Mouse (Mus musculus) right cerebral cortex, postnatal 14 days (tissue): Measurements from ENCODE around the gene Ctnna3.
"Not testable (repeated sequence)": the region's sequence is repeated elsewhere in the genome, so short reads cannot be mapped to it uniquely, and the experiment has no call there.

ENCODE experiments used
- DNase-seq: peaks from one replicate; pipeline ENCODE4 v3.0.0; 2022

Gene Ctnna3

DNA sequence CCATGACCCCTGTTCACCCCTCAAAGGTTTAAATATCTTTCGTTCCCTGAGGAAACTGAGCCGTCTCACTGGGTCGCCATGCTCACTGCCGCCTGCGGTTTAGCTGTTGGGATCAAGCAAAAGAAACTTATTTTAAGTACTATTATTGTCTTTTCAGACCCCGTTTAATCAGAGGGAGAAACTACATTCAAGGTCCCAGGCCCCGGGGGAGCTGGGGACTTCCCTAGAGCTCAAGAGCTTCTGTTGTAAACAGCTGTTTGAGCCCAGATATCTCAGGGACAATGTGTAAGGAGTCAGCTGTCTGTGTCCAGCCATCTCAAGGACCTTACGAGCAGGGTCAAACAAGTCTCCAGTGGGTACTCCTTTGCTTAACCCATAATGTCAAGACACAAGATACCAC is 2.8 kb upstream of the Ctnna3 start:
- DNase-seq: no peak

DNA sequence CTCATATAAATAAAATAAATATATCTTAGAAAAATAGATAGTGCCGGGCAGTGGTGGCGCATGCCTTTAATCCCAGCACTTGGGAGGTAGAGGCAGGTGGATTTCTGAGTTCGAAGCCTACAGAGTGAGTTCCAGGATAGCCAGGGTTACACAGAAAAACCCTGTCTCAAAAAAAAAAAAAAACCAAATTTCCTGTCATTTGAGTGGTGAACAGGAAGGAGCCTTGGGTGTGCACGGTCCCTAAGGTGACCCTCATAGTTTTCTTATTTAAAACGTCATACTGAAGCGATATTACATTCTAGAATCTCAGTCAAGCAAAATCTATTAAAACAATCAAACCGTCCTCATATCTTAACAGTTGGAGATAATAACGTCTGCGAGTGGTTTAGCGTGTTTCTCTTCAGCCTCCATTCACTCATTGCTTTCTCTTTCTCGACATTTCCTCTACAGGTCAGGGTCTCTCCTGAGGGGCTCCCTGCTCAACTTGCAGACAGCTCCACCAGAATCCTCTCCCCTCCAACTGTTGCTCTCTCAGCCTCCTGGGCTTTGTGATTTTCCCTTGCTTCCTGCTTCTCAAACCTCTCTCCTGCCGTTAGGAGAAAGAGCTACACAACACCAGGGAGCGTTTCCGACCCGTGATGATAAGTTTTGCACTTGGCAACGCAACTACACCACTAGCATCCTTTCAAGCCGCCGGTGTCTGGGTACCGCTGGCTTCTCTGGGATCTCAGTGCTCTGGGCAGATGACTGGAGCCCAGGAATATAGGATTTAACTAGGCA is 1.5 kb upstream of the Ctnna3 start:
- peak; percentile 28 for DNase-seq

DNA sequence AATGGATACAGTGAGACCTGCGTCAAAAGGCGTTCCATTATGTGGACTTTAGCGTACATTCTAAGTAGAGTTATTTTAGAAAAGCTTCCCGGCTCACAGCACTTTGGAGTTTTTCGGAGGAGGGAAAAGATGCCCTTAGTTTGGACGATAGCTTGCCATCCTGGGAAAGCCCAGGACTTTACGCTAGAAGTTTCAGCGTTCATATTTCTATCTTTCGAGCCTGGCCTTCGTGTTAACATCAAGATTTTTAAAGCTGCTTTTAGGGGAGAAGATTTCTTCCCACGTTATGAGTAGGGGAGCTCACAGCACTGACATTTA is 916 bp upstream of the Ctnna3 start:
- DNase-seq: no peak

DNA sequence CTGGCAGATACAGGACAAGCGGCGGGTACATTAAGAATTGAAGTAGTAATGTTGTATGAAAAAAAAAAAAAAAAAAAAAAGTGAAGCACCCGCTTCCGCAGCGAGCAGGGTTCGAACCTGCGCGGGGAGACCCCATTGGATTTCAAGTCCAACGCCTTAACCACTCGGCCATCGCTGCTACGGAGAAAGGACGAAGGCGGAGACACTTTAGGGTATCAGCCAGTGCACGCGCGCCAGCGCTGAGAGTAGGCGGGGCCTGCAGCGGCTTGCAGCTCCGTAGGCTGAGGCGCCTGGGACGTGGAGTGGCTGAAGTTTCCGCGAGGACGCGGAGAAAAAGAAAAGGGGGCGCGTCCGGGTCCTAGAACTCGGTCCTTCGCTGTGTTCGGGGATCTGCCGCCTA is 518 bp upstream of the Ctnna3 start:
- DNase-seq: peak; percentile 95

DNA sequence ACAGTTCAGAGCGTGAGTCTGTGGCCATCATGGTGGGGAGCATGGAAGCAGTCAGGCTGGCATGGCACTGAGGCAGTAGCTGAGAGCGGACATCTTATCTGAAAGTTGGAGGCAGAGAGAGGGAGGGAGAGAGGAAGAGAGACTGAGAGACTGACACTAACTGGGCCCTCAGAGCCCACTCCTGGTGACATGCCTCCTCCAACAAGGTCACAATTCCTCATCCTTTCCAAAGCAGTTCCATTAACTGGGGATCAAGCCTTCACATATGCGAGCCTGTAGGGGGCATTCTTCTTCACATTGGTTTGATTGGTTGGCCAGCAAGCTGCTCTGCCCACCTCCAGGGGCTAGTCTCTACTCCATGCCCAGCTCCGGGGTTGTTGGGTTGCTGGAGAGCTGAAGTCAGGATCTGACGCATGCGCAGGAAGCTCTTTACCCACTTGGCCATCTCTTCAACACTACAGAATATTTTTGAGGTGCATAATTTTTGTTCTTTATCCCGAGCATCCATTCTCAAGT is 1.4 kb downstream of the Ctnna3 start:
- no peak for DNase-seq

DNA sequence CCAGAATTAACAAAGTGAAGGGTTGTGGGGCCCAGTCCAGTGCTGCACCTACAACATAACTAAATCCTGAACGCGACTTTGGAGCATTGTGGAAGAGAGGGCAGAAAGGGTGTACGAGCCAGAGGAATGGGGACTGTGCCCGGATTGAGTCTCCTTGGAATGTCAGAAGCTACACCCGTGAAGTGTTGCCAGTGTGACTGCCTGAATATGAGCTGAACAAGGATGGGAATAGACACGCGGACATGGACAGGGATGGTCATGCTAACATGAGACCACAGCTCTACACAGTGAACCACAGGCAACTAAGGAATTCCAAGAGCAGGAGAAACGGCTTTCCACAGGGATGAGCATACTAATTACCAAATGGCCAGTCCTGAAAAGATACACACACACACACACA is 2.2 kb downstream of the Ctnna3 start:
- no peak for DNase-seq

DNA sequence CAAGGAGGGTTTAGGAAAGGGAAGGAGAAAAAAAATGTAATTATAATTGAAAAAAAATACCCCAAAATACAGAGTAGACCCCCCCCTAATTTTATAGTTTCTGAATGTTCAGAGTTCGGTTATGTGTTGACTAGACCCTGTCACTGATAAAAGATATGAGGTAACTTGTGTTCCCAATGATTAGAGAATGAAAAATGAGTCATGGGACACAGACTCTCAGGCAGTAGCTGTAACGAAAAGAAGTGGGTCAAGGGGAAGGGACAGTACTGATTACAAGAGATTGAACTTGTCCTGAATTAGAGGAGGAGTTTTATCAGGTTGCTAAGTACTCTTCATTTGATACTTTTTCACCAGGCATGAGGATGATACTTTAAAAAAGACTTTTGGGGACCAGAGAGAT is 3.0 kb downstream of the Ctnna3 start:
- no peak for DNase-seq

DNA sequence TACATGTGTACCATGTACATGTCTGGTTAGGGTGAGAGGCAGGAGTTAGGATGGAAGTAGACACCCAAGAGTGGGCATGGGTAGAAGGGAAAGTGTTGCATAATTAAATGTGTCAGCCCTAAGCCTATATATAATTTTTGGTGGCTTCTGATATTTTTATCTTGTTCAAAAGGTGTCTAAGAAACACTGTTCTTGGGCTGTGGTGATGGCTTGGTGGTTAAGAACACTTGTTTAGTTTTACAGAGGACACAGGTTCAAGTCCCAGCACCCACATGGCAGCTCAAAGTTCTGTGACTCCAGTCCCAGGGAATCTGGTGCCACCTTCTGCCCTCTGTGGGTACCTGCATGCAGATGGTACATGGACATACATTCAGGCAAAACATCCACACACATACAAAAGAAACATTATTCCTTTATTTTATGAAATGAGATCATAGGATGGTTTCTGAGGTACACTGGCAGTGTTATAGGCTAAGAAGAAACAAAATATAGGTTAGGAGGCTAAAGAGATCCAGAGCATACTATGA is 8.9 kb downstream of the Ctnna3 start:
- DNase-seq: no peak

DNA sequence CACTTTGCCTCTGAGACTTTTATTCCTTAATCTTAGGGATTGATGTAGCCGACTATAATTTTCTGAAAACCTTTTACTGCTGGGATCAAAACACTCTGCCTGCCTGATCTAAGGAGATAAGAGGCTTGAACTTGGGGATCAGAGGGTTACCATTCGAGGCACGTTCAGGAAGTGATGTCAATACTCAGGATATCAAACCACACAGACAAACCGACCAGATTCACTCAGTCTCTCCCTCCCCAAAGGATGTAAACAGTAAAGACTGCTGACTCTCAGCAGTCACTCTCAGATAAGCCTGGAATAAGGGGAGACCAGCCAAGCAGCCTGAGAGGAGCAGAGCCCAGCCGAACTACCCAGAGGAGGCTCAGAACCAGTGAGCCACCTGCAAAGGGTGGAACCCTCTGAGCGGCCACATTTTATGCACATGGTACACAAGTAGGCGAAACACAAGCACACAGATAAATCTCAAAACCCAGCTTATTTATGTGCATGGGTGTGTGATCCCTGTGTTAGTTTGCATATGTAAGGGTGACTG is 9.9 kb downstream of the Ctnna3 start:
- DNase-seq: no peak

DNA sequence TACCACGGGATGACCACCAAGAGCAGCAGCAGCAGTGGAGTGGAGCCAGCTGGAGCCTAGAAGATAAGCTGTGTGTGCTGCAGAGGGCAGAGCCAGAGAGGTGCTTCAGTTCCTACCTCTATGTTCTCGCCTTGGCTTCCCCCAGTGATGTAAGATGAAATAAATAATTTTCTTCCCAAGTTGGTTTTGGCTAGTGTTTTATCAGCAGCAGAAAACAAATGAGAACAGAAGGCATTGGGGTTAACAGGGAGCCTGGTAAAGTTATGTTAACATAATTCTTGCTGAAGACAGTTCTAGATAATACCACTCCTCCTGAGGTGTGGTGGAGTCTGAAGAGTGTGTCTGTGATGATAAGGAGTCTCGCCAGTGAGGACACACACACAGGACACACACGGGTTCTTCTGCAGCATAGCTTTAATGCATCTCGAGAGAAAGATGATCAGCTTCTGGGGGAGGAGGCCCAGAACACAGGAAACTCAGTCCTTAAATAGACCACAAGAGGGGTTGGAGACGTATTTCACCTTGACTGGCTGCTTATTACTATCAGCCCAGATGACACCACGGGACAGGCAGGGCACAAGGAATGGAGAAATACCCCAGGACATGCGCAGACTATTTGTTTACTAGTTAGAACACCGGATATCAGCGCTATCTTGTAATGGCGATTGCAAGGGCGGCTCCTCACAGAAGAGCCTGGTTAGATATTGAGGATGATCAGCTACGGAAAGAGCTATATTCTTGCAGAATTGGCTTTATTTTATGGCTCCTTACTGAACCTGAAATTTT is 14.9 kb downstream of the Ctnna3 start:
- DNase-seq: not testable (repeated sequence)

DNA sequence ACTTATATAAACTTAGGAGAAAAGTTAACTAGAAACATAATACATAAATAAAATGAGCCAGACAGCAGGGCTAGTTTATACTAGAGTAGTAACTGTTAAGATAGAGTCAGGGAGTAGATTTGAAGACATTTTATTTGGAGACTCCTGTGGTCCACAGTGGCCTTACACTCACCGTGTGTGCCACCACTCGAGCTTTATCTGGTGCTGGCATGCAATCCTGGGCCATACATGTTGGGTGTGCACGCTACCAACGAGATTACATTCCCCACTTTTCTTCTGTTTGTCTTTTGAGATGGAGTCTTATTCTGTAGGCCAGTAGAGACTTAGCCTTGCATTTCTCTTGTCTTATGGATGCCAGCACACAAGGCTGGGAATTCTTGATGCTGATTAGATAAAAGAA is 24.0 kb downstream of the Ctnna3 start:
- DNase-seq: no peak

DNA sequence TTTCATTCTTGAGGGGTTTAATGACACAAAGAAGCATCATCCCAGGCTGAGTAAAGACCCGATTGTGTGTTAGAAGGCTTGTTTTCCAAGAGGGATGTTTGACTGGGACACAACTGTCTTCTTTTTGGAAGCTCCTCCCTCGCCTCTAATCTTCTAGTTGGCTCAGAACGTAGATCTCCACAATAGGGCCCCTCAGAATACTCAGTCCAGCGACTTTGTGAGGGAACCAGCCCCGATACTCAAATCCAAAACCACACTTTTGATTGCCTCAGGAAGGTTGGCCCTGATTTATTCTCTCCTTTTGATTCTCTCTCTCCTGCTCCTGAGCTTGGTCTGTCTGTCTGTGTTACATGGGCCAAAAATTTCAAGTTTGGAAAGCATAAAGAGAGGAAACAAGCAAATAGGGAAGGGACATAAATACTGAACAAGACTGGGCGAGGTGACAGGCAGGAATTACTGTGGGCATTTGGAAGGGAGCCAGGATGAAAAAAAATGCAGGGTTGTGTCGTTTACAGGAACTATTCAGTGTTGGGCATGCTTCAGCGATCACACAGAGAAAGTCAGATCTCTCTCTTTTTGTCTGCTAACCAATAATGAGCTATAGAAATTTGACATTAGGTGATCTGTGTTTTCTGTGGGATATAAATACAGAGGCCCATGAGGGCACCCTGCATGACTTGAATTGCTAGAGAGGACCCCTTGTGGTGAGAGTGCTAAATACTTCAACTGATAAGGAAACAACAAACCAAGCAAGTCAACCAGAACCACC is 25.4 kb downstream of the Ctnna3 start:
- no peak for DNase-seq

DNA sequence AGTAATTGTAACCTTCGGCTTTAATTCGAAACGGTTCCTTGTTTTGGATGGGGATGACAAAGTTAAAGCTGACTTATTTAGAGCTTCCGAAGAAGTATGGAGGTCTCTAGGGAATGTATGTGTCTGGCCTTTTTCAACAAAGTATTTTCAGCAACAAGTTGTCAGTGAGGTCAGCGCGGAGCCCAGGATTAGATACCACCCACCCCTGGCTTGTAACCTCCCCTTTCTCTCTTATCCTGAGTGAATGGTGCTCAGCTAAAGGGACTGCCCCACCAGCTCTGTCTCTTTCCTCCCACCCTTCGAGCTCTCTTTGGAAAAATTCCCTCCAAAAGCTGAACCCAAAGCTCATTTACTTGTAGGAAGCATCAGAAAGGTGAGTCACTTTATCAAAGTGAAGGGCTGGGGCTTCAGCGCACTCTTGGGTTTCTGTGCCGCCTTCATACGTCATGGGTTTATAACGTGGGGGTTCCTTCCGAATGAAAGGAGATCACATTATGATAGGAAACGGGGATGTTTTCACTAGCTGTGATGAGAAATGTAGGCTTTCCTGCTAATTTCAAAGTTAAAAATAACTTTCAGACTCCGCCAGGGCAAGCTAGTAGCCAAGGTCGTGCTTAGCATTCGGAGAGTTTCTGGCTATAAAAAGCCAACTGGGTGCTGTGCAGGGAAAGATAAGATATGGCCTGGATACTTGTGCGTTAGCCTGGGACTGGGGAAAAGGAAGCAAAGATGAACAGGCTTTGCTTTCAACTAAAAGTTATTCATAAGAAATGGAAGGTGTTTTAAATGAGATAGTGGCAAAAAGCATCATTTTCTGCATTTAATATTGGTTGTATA is 27.6 kb downstream of the Ctnna3 start:
- DNase-seq: no peak

DNA sequence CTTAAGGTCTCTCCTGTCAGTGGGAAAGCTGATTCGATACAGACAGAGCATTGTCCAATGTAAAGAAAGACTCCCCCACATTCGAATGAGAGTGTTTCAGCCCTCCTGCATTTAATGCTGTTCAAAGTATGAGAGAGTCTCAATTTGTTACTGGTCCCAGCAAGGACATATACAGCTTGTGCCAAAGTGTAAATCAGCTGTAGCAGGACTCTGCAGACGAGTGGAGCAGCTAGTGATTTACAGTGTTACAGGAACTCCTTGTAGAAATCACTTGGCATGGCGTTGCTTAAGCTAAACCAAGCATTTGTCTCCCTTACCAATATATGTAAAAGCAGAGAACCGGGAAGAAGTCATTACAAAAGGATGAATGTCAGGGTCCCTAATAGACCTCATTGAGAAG is 31.0 kb downstream of the Ctnna3 start:
- DNase-seq: no peak

DNA sequence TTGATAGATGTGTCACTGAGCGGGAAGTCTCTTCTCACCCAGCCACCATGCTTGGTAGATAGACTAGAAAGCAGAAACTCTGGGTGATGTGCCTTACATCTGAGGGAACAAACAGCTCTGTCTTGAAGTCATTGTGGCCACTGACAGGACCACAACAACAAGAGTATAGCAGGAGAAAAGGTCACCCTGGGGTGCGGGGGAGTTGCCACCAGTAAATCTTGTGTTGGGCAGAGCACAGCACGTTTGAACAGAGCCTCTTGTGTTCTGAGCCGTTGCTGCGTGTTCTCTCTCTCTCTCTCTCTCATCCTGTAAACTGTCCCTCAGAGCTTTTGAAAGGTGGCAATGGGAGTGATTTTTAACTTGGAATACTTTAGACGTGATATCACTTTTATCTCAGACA is 42.6 kb downstream of the Ctnna3 start:
- no peak for DNase-seq

DNA sequence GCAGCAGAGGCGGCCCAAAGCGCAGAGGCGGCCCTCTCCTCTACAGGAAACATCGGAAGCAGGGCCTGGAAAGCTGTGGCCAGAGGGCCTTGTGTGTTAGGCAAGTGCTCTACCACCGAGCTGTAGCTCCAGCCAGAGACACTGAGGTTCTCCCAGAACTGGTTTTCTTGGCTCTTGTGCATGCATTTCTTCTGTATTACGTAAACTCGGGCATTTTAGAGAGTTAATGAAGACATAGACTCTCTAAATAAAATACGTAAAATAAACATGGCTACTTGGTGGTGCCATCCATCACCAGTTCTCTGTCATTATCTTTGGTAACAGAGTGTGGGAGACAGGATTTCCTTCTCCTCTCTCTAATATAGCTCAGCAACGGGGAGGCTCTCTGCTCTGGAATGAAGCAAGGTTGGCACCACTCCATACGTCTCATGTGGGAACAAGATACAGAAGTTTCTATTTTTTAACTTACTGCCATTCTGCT is 46.3 kb downstream of the Ctnna3 start:
- peak; percentile 58 for DNase-seq

DNA sequence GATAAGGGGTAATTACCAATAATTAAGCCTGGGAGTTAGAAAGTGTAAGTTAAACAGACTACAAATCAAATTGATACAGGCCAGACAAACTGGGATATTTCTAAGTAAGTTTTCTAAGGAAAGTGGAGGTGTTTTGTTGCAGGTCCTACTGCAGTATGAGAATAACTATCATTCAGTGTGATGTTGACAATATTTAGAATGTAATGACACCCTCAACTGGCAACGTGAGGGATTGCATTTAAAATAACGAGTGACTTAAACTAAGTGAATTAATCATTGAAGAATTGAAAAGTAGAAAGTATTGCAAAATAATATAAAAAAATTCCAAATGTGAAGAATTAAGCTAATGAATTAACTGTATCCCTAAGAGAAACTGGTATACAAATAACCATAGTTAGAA is 49.0 kb downstream of the Ctnna3 start:
- no peak for DNase-seq

DNA sequence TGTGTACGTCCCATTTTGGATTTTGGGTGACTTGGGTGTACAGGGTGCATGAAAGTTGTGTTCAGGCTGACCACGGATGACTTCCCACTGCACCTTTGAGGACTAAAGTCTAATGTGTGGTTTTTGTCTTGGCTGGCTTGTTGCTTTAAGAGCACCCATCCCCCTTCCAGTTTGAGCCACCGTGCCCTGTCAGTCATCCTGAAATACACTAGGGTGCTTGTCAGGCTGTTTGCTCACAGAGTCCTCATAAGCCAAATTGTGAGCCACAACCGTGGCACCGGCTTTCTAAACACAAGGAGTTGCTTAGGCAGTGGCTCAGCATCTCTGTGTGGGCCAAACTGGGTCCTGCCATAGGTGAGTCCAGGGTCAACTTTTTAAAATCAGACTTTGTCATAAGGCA is 50.2 kb downstream of the Ctnna3 start:
- no peak for DNase-seq

DNA sequence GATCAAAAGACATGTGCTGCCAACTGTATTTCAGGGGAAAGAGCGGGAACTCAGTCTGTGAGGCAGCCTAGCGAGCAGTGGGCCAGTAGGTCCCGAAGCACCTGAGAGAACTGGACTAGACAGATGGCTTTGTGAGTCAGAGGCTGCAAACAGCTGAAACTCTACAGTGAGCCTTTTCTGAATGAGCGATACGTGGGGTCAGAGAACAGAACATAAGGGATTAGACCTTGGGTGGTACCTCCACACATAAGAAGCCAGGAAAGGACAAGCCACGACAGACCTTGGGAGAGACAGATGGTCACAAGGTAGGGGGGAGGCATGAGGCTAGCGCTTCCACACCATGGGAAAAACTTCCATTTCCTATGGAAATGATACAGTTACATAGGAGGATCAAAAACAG is 58.4 kb downstream of the Ctnna3 start:
- DNase-seq: no peak

DNA sequence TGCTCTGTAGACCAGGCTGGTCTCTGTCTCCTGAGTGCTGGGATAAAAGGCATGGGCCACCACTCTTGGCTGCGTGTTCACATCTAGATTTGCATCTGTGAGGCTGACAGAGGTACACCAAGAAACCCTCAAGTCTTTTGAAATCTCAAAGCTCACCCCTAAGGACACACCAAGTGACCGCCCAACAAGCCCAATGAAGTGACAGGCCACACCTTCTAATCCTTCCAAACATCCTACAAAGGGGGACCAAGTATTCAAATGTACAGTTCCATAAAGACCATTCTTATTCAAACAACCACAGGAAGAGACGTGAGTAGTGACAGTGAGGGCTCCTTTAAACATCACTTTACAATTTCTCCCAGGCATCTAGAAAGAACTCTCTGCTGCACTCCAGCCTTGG is 94.1 kb downstream of the Ctnna3 start:
- DNase-seq: no peak

DNA sequence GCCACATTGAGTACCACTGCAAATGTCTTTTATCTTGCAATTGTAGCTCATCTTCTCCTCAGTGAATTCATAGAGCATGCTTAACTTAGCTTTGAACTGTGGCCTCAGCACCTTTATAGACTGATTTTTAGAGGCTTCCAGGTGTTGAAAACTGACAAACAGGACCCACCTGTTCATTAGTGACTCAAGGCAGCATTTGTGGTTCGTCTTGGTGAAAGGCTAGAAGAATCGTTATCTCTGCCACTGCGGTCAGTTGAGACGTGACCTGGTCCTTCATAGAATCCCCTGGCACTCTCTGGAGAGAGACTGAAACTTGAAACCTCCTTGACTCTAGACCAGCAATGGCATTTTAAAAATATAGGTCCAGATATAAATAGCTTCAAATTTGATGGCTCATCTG is 96.1 kb downstream of the Ctnna3 start:
- DNase-seq: no peak

DNA sequence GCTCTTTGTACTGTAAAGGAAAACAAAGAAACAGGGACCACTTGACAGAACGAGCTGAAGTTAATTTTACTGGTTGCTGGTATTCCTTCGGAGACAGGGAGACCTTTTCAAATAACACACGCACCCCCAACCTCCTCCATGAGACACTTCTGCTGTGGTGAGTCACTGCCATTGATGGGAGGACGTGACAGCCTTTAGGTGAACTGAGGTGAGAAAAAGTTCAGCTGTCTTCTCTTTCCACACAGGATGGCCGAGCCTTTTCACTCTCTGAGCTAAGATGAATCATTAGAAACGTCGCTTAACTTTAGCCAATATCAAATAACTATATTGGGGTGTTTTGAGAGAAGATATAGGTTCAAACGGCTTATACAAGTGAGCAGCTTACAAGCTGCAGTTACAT is 102.5 kb downstream of the Ctnna3 start:
- DNase-seq: no peak
